Mouse (Mus musculus) gastrocnemius, adult 2 months (tissue): ENCODE measurements around the gene Zfp287. TPM values are rescaled to one million over a fixed set of nuclear protein-coding genes. Genes with fewer than 3 reads are reported as not detected.
A peak's percentile ranks its signal among the peaks of the same experiment; 100 is the strongest.

Source experiments
- DNase-seq: peaks from one replicate; pipeline ENCODE4 v3.0.0; 2022
- H3K27ac ChIP-seq: fragments of 200-600 bp; 2 replicates; pipeline ENCODE4 v1.8.1; 2022; ENCODE audit warnings: mild to moderate bottlenecking
- H3K4me3 ChIP-seq: fragments of 200-600 bp; 2 replicates; pipeline ENCODE4 v1.8.1; 2022; ENCODE audit warnings: mild to moderate bottlenecking, moderate library complexity
- CTCF ChIP-seq: fragments of 200-600 bp; IDR thresholded peaks from 2 replicates; pipeline ENCODE4 v1.8.1; 2022; ENCODE audit warnings: antibody characterized with exemption, mild to moderate bottlenecking, moderate library complexity
- intact Hi-C: fragments of 180-260 bp; cut with DNase I; formaldehyde crosslinking; loops from one replicate; pipeline ENCODE4 v1.15.1; 2025
- total RNA-seq, 2 experiments: library from RNA; stranded (reverse); gene quantifications; 2 replicates each; pipeline ENCODE4 v1.2.3; 2021

Zfp287 gene
- total RNA-seq, 2 experiments from 2014 or later, result 0.69 to 1.3 TPM

GRCm38 (mm10) chr11:62693299-62694184 lies 38.2 kb downstream of the Zfp287 start:
- no peak overlapping the region for H3K4me3 ChIP-seq
- intact Hi-C loops, result no loop called here
- TF ChIP-seq CTCF, result peak; percentile 85
- H3K27ac ChIP-seq, result no peak overlapping the region
- no peak for DNase-seq

GRCm38 (mm10) chr11:62691592-62691991 lies 40.1 kb downstream of the Zfp287 start:
- H3K4me3 ChIP-seq, result no peak overlapping the region
- no peak overlapping the region for H3K27ac ChIP-seq
- intact Hi-C loops, result no loop called here
- no peak for DNase-seq
- TF ChIP-seq CTCF, result no peak

- H3K4me3 ChIP-seq, result no peak overlapping the region
- intact Hi-C loops, result no loop called here
- no peak for TF ChIP-seq CTCF
- DNase-seq, result no peak
- no peak overlapping the region for H3K27ac ChIP-seq
Observed at GRCm38 (mm10) chr11:62679954-62680353, 51.8 kb downstream of the Zfp287 start.

- DNase-seq, result no peak
- Histone ChIP-seq H3K4me3 (no peak overlapping the region), H3K27ac (no peak overlapping the region)
- no peak for TF ChIP-seq CTCF
- intact Hi-C loops, result no loop called here
Observed at GRCm38 (mm10) chr11:62678778-62679354, 52.8 kb downstream of the Zfp287 start.

- Histone ChIP-seq H3K4me3 (no peak overlapping the region), H3K27ac (no peak overlapping the region)
- intact Hi-C loops, result no loop called here
- TF ChIP-seq CTCF, result no peak
- no peak for DNase-seq
Observed at GRCm38 (mm10) chr11:62676290-62676596, 55.5 kb downstream of the Zfp287 start.

GRCm38 (mm10) chr11:62675480-62676289 lies 56.0 kb downstream of the Zfp287 start:
- peak; percentile 80 for TF ChIP-seq CTCF
- peak; percentile 70 for DNase-seq
- Histone ChIP-seq H3K27ac (peak overlapping the region; percentile 63), H3K4me3 (peak overlapping the region; percentile 64)
- intact Hi-C loops, result loop anchor here (1.0 kb wide), 2 partner anchors 27 to 62 kb away; partner anchors contain the start of genes Lrrc75a and Mmgt2

GRCm38 (mm10) chr11:62670006-62670405 lies 61.7 kb downstream of the Zfp287 start:
- TF ChIP-seq CTCF, result no peak
- Histone ChIP-seq H3K4me3 (no peak overlapping the region), H3K27ac (0 out of 2 replicates have a peak overlapping the region, but pooled peaks have one; percentile 24)
- intact Hi-C loops, result no loop called here
- DNase-seq, result no peak

GRCm38 (mm10) chr11:62669471-62669870 lies 62.2 kb downstream of the Zfp287 start:
- peak overlapping the region; percentile 35; the same call in 1 of the 2 replicates for H3K4me3 ChIP-seq
- TF ChIP-seq CTCF, result no peak
- intact Hi-C loops, result no loop called here
- H3K27ac ChIP-seq, result 0 out of 2 replicates have a peak overlapping the region, but pooled peaks have one; percentile 24
- DNase-seq, result no peak

- Histone ChIP-seq H3K27ac (no peak overlapping the region), H3K4me3 (no peak overlapping the region)
- TF ChIP-seq CTCF, result no peak
- no peak for DNase-seq
- intact Hi-C loops, result no loop called here
Observed at GRCm38 (mm10) chr11:62668986-62669385, 62.7 kb downstream of the Zfp287 start.

- DNase-seq, result no peak
- no peak overlapping the region for H3K27ac ChIP-seq
- no peak overlapping the region for H3K4me3 ChIP-seq
- intact Hi-C loops, result no loop called here
- TF ChIP-seq CTCF, result no peak
Observed at GRCm38 (mm10) chr11:62664250-62664649, 67.5 kb downstream of the Zfp287 start.

GRCm38 (mm10) chr11:62660885-62661284 lies 70.8 kb downstream of the Zfp287 start:
- intact Hi-C loops, result no loop called here
- Histone ChIP-seq H3K4me3 (no peak overlapping the region), H3K27ac (no peak overlapping the region)
- no peak for TF ChIP-seq CTCF
- DNase-seq, result no peak

GRCm38 (mm10) chr11:62652080-62652479 lies 79.6 kb downstream of the Zfp287 start:
- Histone ChIP-seq H3K27ac (no peak overlapping the region), H3K4me3 (no peak overlapping the region)
- intact Hi-C loops, result no loop called here
- no peak for TF ChIP-seq CTCF
- no peak for DNase-seq

GRCm38 (mm10) chr11:62651563-62651962 lies 80.1 kb downstream of the Zfp287 start:
- Histone ChIP-seq H3K27ac (no peak overlapping the region), H3K4me3 (no peak overlapping the region)
- TF ChIP-seq CTCF, result no peak
- intact Hi-C loops, result no loop called here
- DNase-seq, result no peak

Other genes with a start within 250 kb of the Zfp287 start
- gene Cenpv, start 192.6 kb downstream of the Zfp287 start, total RNA-seq, result 10 to 100 TPM; 19.2 to 24.3 TPM
- gene Ubb, start 180.7 kb downstream of the Zfp287 start, total RNA-seq, result 100 to 1,000 TPM; 776 to 989 TPM
- gene Trpv2, start 157.4 kb downstream of the Zfp287 start, total RNA-seq, result 1 to 10 TPM in 1 of 2 experiments, under 1 TPM in 1; 0.89 to 1.1 TPM
- 1 to 10 TPM; 3.2 to 5.6 TPM for gene Lrrc75a, start 83.4 kb downstream of the Zfp287 start, total RNA-seq
- gene Mmgt2, start 83.2 kb downstream of the Zfp287 start, total RNA-seq, result 1 to 10 TPM; 2.9 to 3.5 TPM
- not detected for gene Gm10428, start 21.2 kb upstream of the Zfp287 start, total RNA-seq
- 1 to 10 TPM; 1.3 to 1.4 TPM for gene Zfp286, start 57.6 kb upstream of the Zfp287 start, total RNA-seq
- gene Trim16, start 88.3 kb upstream of the Zfp287 start, total RNA-seq, result 10 to 100 TPM; 34.8 to 38.4 TPM
- under 1 TPM; 0.33 to 0.45 TPM for gene Fbxw10, start 115.2 kb upstream of the Zfp287 start, total RNA-seq
- 1 to 10 TPM; 4.5 to 7.6 TPM for gene Tvp23b, start 147.6 kb upstream of the Zfp287 start, total RNA-seq
- gene Cdrt4, start 219.3 kb upstream of the Zfp287 start, total RNA-seq, result not detected